Mouse (Mus musculus): ENCODE results near the gene Nhlrc1.

GRCm38 (mm10) chr13:47001590-47001989, 13.1 kb downstream of the Nhlrc1 start:
- no peak for TF ChIP-seq CTCF (IDR thresholded peaks at IDR 0.05; ENCODE audit: low read depth)
- no peak for TF ChIP-seq EP300 (IDR thresholded peaks at IDR 0.05; ENCODE audit: low read depth)
